Mouse (Mus musculus): ENCODE measurements around the gene Fam71b. TPM values are rescaled to one million over a fixed set of nuclear protein-coding genes. Genes with fewer than 3 reads are reported as not detected.
A peak's percentile ranks its signal among the peaks of the same experiment; 100 is the strongest.

The Fam71b gene
- total RNA-seq (2014; rRNA removed; ENCODE audit: low replicate concordance) (not detected in 2 replicates), polyA plus RNA-seq (2015; fragmentation: Nextera tagmentation; extraction: Ambion mirVana) (not detected in 2 replicates)

DNA sequence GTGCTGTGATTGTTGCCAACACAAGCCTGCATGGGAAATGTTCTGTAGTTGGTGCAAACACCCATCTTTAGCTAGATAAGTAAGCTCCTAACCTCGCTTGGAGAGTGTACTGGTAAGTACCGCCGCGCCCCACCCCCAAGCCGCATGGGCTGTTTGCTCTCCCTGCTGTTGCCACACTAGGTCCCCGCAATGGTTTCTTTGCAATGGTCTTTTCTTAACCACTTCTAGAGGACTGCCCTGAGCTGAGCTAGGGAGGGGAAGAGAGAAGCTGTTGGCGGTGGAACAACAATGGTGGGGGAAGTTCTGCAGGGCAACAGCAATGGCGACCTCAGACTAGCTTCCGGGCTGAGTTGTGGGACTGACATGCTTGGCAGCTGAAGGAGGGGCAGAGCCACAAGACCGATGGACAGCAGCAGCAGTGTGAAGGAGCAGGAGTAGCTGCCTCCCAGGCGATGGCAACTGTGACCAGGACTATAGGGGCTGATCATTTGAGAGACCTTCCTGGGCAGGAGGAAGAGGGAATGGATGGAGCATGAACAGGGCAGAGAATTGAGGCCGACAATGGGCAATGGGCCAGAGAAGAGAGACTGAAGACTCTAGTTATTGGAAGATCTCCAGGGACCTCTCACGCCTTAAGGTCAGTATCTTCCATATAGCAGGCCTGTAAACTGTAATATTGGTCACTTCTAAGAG is at the start of gene Fam71b:
TSS of gene Fam71b (plus strand) at position 393 of the 693 bp plus-strand sequence.
- Histone ChIP-seq H3K9me3 (replicated peaks; ENCODE audit: control insufficient read depth, low read length) (no peaks in the 10 kb centered on the region), H3K4me2 (ENCODE audit: low read depth, low read length) (no peak within 1 kb of the TSS), H3K27me3 (ENCODE audit: control insufficient read depth, insufficient read depth, low read length) (no peaks in the 10 kb centered on the region), H3K27ac (ENCODE audit: low read depth) (peak within 1 kb of the TSS; percentile 48; the same call in 1 of the 2 replicates), H3K4me3 (ENCODE audit: low read depth, low read length) (no peak within 1 kb of the TSS), H3K4me1 (ENCODE audit: control insufficient read depth, insufficient read depth) (no peaks in the 10 kb centered on the region; the same call in 1 of the 2 replicates), H3K9ac (replicated peaks; ENCODE audit: low read depth, low read length) (no peak within 1 kb of the TSS), H3K36me3 (replicated peaks; ENCODE audit: control insufficient read depth, insufficient read depth, low read length) (no peaks in the 10 kb centered on the region)
- TF ChIP-seq CTCF (IDR thresholded peaks at IDR 0.05; ENCODE audit: low read depth), result no peak
- ATAC-seq (ENCODE audit: insufficient read depth, low read depth) (no peak), DNase-seq (ENCODE audit: low spot score) (no peak)
- WGBS, result 65% methylated on average over 13 of the region's 13 CpGs

DNA sequence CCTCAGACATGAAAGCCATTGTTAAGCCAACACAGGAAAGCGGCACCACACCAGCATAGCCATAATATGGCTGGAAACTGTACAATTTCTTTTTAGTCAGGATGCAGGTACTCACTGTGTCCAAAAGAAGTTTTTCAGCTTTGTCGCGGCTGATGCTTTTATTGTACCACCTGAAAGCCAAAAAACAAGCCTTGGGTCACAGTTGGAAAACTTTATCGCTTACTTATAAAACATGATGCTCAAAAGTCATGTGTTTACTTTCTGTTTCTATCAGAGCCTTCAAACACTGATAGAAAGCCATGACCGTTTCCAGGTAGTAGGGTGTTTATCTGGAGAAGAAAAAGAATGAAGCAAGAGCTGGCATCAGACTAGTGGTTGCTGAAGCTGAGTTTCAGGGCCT is 48.6 kb upstream of the Fam71b start:
- Histone ChIP-seq H3K4me2 (ENCODE audit: low read depth, low read length) (no peak overlapping the region), H3K9me3 (replicated peaks; ENCODE audit: control insufficient read depth, low read length) (no peaks in the 10 kb centered on the region), H3K27me3 (ENCODE audit: control insufficient read depth, insufficient read depth, low read length) (no peaks in the 10 kb centered on the region), H3K36me3 (replicated peaks; ENCODE audit: control insufficient read depth, insufficient read depth, low read length) (no peaks in the 10 kb centered on the region), H3K27ac (ENCODE audit: low read depth) (no peak overlapping the region), H3K9ac (replicated peaks; ENCODE audit: low read depth, low read length) (no peak overlapping the region), H3K4me1 (ENCODE audit: control insufficient read depth, insufficient read depth) (no peaks in the 10 kb centered on the region), H3K4me3 (ENCODE audit: low read depth, low read length) (no peak overlapping the region)
- TF ChIP-seq EP300 (IDR thresholded peaks at IDR 0.05; ENCODE audit: low read depth), result no peak
- TF ChIP-seq CTCF (IDR thresholded peaks at IDR 0.05; ENCODE audit: low read depth), result no peak
- DNase-seq (ENCODE audit: low spot score), result no peak
- ATAC-seq (ENCODE audit: insufficient read depth, low read depth), result no peak
- 82% methylated on average over 5 of the region's 5 CpGs for WGBS

DNA sequence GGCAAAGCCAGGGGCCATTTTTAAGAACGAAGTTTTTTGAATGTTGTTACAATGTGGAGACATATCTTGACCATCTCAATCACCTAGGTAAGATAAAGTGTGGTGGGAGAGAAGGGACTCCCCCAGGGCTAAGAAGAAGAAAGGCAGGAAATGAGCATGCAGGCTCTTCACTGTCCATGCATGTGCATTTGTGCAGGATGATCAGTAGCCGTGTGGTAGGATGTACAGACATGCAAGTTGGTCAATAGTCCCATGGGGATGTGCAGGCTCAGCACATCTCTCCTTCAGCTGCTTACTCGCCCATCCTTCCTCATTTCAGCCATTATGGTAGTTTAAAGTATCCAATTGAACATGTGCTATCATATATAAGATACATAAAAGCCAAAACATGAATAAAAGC is 47.9 kb upstream of the Fam71b start:
- Histone ChIP-seq H3K4me1 (ENCODE audit: control insufficient read depth, insufficient read depth) (no peaks in the 10 kb centered on the region), H3K9ac (replicated peaks; ENCODE audit: low read depth, low read length) (no peak overlapping the region), H3K9me3 (replicated peaks; ENCODE audit: control insufficient read depth, low read length) (no peaks in the 10 kb centered on the region), H3K4me2 (ENCODE audit: low read depth, low read length) (no peak overlapping the region), H3K27ac (ENCODE audit: low read depth) (no peak overlapping the region), H3K4me3 (ENCODE audit: low read depth, low read length) (no peak overlapping the region), H3K36me3 (replicated peaks; ENCODE audit: control insufficient read depth, insufficient read depth, low read length) (no peaks in the 10 kb centered on the region), H3K27me3 (ENCODE audit: control insufficient read depth, insufficient read depth, low read length) (no peaks in the 10 kb centered on the region)
- DNase-seq (ENCODE audit: low spot score) (no peak), ATAC-seq (ENCODE audit: insufficient read depth, low read depth) (no peak)
- 79% methylated on average over 3 of the region's 3 CpGs for WGBS
- TF ChIP-seq CTCF (IDR thresholded peaks at IDR 0.05; ENCODE audit: low read depth), result no peak

DNA sequence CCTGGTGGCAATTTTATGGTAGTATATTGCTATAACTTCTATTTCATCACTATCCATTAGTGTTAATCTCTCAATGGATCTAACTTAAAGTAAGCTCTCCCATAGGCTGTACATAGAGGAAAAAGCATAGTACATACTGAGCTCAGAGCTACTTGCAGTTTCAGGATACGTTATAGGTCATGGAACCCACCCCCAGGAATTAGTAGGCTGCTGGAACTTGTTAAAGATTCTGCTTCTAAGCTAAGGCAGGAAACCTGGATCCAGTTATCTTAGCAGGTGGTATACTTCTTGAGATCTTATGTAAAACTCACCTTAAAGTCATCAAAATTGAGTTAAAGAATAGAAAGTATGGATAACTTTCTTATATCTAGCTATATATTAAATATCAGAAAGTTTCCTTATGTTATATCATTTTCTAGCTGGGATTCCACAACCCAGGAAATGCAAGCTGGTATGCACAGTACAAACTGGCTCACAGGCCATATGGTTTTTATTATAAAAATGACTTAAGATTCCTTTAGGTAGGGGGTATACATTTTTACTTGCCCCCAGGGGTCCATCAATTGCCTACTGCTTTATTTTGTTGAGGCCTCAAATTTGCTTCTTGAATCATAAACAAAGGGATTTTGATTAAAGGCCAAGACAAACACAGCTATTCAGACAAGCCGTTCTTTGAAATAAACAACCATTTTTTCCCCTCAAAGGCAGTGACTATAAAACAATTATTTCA is 46.5 kb upstream of the Fam71b start:
- Histone ChIP-seq H3K9me3 (replicated peaks; ENCODE audit: control insufficient read depth, low read length) (no peaks in the 10 kb centered on the region), H3K36me3 (replicated peaks; ENCODE audit: control insufficient read depth, insufficient read depth, low read length) (no peaks in the 10 kb centered on the region), H3K27me3 (ENCODE audit: control insufficient read depth, insufficient read depth, low read length) (no peaks in the 10 kb centered on the region), H3K9ac (replicated peaks; ENCODE audit: low read depth, low read length) (no peak overlapping the region), H3K27ac (ENCODE audit: low read depth) (no peak overlapping the region), H3K4me2 (ENCODE audit: low read depth, low read length) (no peak overlapping the region), H3K4me3 (ENCODE audit: low read depth, low read length) (no peak overlapping the region), H3K4me1 (ENCODE audit: control insufficient read depth, insufficient read depth) (no peaks in the 10 kb centered on the region)
- no peak for DNase-seq (ENCODE audit: low spot score)
- no peak for ATAC-seq (ENCODE audit: insufficient read depth, low read depth)
- 68% methylated on average over 2 of the region's 2 CpGs for WGBS
- TF ChIP-seq EP300 (IDR thresholded peaks at IDR 0.05; ENCODE audit: low read depth), result no peak
- no peak for TF ChIP-seq CTCF (IDR thresholded peaks at IDR 0.05; ENCODE audit: low read depth)

DNA sequence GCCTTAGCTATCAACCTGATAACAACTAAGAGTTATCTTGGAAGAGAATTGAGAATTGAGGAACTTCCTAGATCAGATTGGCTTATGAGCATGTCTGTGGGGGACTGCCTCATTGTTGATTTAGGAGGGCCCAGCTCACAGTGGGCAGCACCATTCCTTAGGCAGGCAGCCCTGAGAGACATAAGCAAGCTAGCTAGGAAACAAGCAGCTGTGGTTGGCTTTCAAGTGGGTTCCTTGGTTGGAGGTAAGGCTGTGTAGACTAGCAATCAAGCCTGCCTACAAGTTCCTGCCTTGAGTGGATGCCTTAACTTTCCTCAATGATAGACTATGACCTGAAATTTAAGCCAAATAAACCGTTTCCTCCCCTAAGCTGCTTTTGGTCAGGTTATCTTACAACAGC is 38.0 kb upstream of the Fam71b start:
- Histone ChIP-seq H3K27ac (ENCODE audit: low read depth) (no peak overlapping the region), H3K4me2 (ENCODE audit: low read depth, low read length) (no peak overlapping the region), H3K36me3 (replicated peaks; ENCODE audit: control insufficient read depth, insufficient read depth, low read length) (no peaks in the 10 kb centered on the region), H3K4me3 (ENCODE audit: low read depth, low read length) (no peak overlapping the region), H3K27me3 (ENCODE audit: control insufficient read depth, insufficient read depth, low read length) (no peaks in the 10 kb centered on the region), H3K9ac (replicated peaks; ENCODE audit: low read depth, low read length) (no peak overlapping the region), H3K4me1 (ENCODE audit: control insufficient read depth, insufficient read depth) (no peaks in the 10 kb centered on the region), H3K9me3 (replicated peaks; ENCODE audit: control insufficient read depth, low read length) (no peaks in the 10 kb centered on the region)
- WGBS, result 52% methylated on average over 1 of the region's 1 CpGs
- ATAC-seq (ENCODE audit: insufficient read depth, low read depth) (no peak), DNase-seq (ENCODE audit: low spot score) (no peak)
- TF ChIP-seq EP300 (IDR thresholded peaks at IDR 0.05; ENCODE audit: low read depth), result no peak
